Comparison of ENCODE assay signal across 17 mouse cellular contexts in the genomic region with DNA sequence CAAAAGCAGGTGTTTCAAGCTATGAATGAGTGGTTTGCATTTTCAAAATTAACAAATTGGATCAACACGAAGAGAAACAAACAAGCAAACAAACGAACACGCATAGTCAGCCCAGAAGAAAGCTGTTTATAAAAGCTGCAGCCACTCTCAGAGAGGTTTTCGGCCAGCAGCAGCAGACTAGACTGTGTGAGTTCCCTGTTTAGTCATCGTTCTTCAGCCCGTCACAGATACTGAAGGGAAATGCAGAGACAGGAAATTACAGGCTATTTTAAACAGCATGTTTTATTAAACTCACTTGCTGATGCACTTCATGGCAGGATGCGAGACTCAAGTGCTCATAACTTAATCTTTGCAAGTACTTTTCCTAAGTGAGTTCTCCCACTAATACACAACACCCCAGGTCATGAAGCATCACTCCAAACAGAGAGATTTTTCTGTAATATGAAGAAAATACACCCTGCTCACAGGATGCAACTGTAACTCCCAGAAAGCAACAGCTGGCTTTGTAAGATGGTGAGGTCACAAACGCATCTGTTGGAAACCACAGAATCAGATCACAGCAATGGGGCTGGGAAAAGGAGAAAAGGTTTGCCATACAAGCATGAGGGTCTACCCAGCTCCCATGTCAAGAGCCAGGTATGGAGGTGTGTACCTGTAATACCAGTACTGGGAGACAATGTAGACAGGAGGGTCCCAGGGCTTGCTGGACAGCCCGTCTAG. TPM values are rescaled to one million over a fixed set of nuclear protein-coding genes. Genes with fewer than 3 reads are reported as not detected.
DNase-seq lines count a peak whose midpoint lies in the region; ATAC-seq and TF ChIP-seq lines count a peak whose summit lies in the region.
"Had no signal": no experiment of that assay in that cellular context is flagged by ENCODE, and none has a peak within 500 bp of the region (broad histone marks: within the 10 kb centered on the region; RNA-seq: fewer than 3 reads in every experiment).

No protein-coding gene starts in this region.

- H3K4me3 ChIP-seq in embryonic facial prominence, embryonic 13.5 days, result no peak overlapping the region
- no peak overlapping the region for H3K4me3 ChIP-seq in embryonic facial prominence, embryonic 10.5 days
- no peak overlapping the region for H3K4me3 ChIP-seq in lung, embryonic 15.5 days
- no peak overlapping the region for H3K4me3 ChIP-seq in lung, adult 2 months (replicated peaks; ENCODE audit: extremely low read depth, low read depth, low read length)
- no peak overlapping the region for H3K4me3 ChIP-seq in embryonic facial prominence, embryonic 14.5 days (ENCODE audit: low read depth, low read length)
- no peak overlapping the region for H3K4me3 ChIP-seq in limb, embryonic 14.5 days (replicated peaks; ENCODE audit: low read length)
- H3K4me3 ChIP-seq: heart, embryonic 13.5 days had no signal

- no peak for TF ChIP-seq CTCF in lung, adult 2 months (IDR thresholded peaks at IDR 0.05; ENCODE audit: insufficient read depth, low read length)

- no peak for ATAC-seq in embryonic facial prominence, embryonic 13.5 days (ENCODE audit: insufficient number of reproducible peaks, insufficient read depth, low FRiP score, low TSS enrichment, low read depth)
- peak; percentile 50; the same call in 1 of the 2 replicates for ATAC-seq in lung, embryonic 15.5 days (ENCODE audit: borderline replicate concordance, extremely low read depth, low FRiP score, low TSS enrichment)
- no peak for ATAC-seq in embryonic facial prominence, embryonic 14.5 days (ENCODE audit: low read depth)
- no peak; the same call in 1 of the 2 replicates for ATAC-seq in limb, embryonic 14.5 days (ENCODE audit: low FRiP score, low read depth)
- ATAC-seq: Patski had no signal

- H3K4me2 ChIP-seq in embryonic facial prominence, embryonic 13.5 days, result no peak overlapping the region
- no peak overlapping the region for H3K4me2 ChIP-seq in lung, embryonic 15.5 days
- no peak overlapping the region for H3K4me2 ChIP-seq in embryonic facial prominence, embryonic 14.5 days (ENCODE audit: low read depth, low read length)
- H3K4me2 ChIP-seq in limb, embryonic 14.5 days (replicated peaks; ENCODE audit: low read depth, low read length, severe bottlenecking), result no peak overlapping the region
- H3K4me2 ChIP-seq: heart, embryonic 13.5 days; hindbrain, embryonic 14.5 days had no signal

- no peak for DNase-seq in embryonic facial prominence, embryonic 10.5 days (ENCODE audit: low spot score)
- no peak for DNase-seq in lung, adult 2 months
- DNase-seq in embryonic facial prominence, embryonic 14.5 days (ENCODE audit: low spot score), result no peak
- DNase-seq in limb, embryonic 14.5 days (ENCODE audit: low spot score), result no peak
- no peak for DNase-seq in yolk sac, embryonic 10.5 days (ENCODE audit: low spot score)
- no peak for DNase-seq in layer of hippocampus, adult 18-20 months (ENCODE audit: low spot score in 2 of 2)
- DNase-seq: cerebellum, adult 2 months; kidney, adult 9 months; left cerebral cortex, postnatal 4 days; midbrain, embryonic 14.5 days; thymus, adult 2 months had no signal

- TF ChIP-seq POLR2A in lung, adult 2 months (IDR thresholded peaks at IDR 0.05; ENCODE audit: borderline replicate concordance, extremely low read depth, low read depth, low read length), result no peak
- TF ChIP-seq POLR2A in limb, embryonic 14.5 days (IDR thresholded peaks at IDR 0.05; ENCODE audit: borderline replicate concordance, extremely low read depth, insufficient read depth, insufficient read length), result no peak

- H3K9ac ChIP-seq in embryonic facial prominence, embryonic 13.5 days, result no peak overlapping the region
- no peak overlapping the region for H3K9ac ChIP-seq in lung, embryonic 15.5 days
- H3K9ac ChIP-seq in embryonic facial prominence, embryonic 14.5 days (ENCODE audit: low read depth, low read length), result no peak overlapping the region
- H3K9ac ChIP-seq in limb, embryonic 14.5 days (ENCODE audit: low read depth, low read length, severe bottlenecking), result no peak overlapping the region
- H3K9ac ChIP-seq: heart, embryonic 13.5 days; hindbrain, embryonic 14.5 days had no signal

- no peaks in the 10 kb centered on the region for H3K9me3 ChIP-seq in embryonic facial prominence, embryonic 13.5 days
- H3K9me3 ChIP-seq in embryonic facial prominence, embryonic 10.5 days, result no peaks in the 10 kb centered on the region
- H3K9me3 ChIP-seq in lung, embryonic 15.5 days, result no peaks in the 10 kb centered on the region
- H3K9me3 ChIP-seq in embryonic facial prominence, embryonic 14.5 days (ENCODE audit: control insufficient read depth, low read length), result no peaks in the 10 kb centered on the region
- H3K9me3 ChIP-seq in limb, embryonic 14.5 days (ENCODE audit: control insufficient read depth, low read length), result no peaks in the 10 kb centered on the region
- H3K9me3 ChIP-seq: heart, embryonic 13.5 days had no signal

- H3K27ac ChIP-seq in embryonic facial prominence, embryonic 13.5 days, result peak overlapping the region; percentile 44; the same call in 1 of the 2 replicates
- no peak overlapping the region for H3K27ac ChIP-seq in embryonic facial prominence, embryonic 10.5 days (replicated peaks)
- 0 out of 2 replicates have a peak overlapping the region, but pooled peaks have one; percentile 5 for H3K27ac ChIP-seq in lung, embryonic 15.5 days
- peak overlapping the region; percentile 10; the same call in 1 of the 2 replicates for H3K27ac ChIP-seq in embryonic facial prominence, embryonic 14.5 days (replicated peaks; ENCODE audit: low read depth, low read length)
- H3K27ac ChIP-seq in limb, embryonic 14.5 days (replicated peaks; ENCODE audit: low read depth, low read length), result peak overlapping the region; percentile 35; the same call in 1 of the 2 replicates
- H3K27ac ChIP-seq: heart, embryonic 13.5 days; hindbrain, embryonic 14.5 days; macrophage had no signal

- no peaks in the 10 kb centered on the region for H3K27me3 ChIP-seq in embryonic facial prominence, embryonic 13.5 days
- peaks cover 41% of the 10 kb centered on the region for H3K27me3 ChIP-seq in embryonic facial prominence, embryonic 10.5 days (replicated peaks; ENCODE audit: low read depth, poor library complexity, severe bottlenecking)
- peaks cover under 1% of the 10 kb centered on the region; the same call in 1 of the 2 replicates for H3K27me3 ChIP-seq in lung, embryonic 15.5 days
- H3K27me3 ChIP-seq in embryonic facial prominence, embryonic 14.5 days (replicated peaks; ENCODE audit: control insufficient read depth, insufficient read depth, low read length), result no peaks in the 10 kb centered on the region; the same call in 1 of the 2 replicates
- no peaks in the 10 kb centered on the region for H3K27me3 ChIP-seq in limb, embryonic 14.5 days (ENCODE audit: control insufficient read depth, insufficient read depth, low read length)
- H3K27me3 ChIP-seq: Patski had no signal

- peaks cover 12% of the 10 kb centered on the region for H3K4me1 ChIP-seq in embryonic facial prominence, embryonic 13.5 days
- 0 out of 2 replicates have a peak, but pooled peaks cover 7% of the 10 kb centered on the region for H3K4me1 ChIP-seq in embryonic facial prominence, embryonic 10.5 days
- peaks cover 7% of the 10 kb centered on the region for H3K4me1 ChIP-seq in lung, embryonic 15.5 days
- H3K4me1 ChIP-seq in lung, adult 2 months (ENCODE audit: control insufficient read depth, insufficient read depth, low read length), result no peaks in the 10 kb centered on the region
- no peaks in the 10 kb centered on the region for H3K4me1 ChIP-seq in embryonic facial prominence, embryonic 14.5 days (ENCODE audit: control insufficient read depth, insufficient read depth, low read length)
- H3K4me1 ChIP-seq in limb, embryonic 14.5 days (ENCODE audit: control insufficient read depth, insufficient read depth, low read length), result no peaks in the 10 kb centered on the region
- H3K4me1 ChIP-seq: heart, embryonic 13.5 days had no signal

- WGBS in embryonic facial prominence, embryonic 13.5 days, result 63% methylated on average over 9 of the region's 9 CpGs
- 82% methylated on average over 9 of the region's 9 CpGs for WGBS in embryonic facial prominence, embryonic 10.5 days
- WGBS in lung, embryonic 15.5 days, result 45% methylated on average over 9 of the region's 9 CpGs
- WGBS in lung, adult 2 months, result 34% methylated on average over 9 of the region's 9 CpGs
- 60% methylated on average over 9 of the region's 9 CpGs for WGBS in embryonic facial prominence, embryonic 14.5 days
- 59% methylated on average over 9 of the region's 9 CpGs for WGBS in limb, embryonic 14.5 days

- peaks cover 38% of the 10 kb centered on the region for H3K36me3 ChIP-seq in embryonic facial prominence, embryonic 13.5 days
- H3K36me3 ChIP-seq in embryonic facial prominence, embryonic 10.5 days (replicated peaks), result peaks cover 36% of the 10 kb centered on the region
- H3K36me3 ChIP-seq in lung, embryonic 15.5 days, result peaks cover 7% of the 10 kb centered on the region; the same call in 1 of the 2 replicates
- H3K36me3 ChIP-seq in embryonic facial prominence, embryonic 14.5 days (ENCODE audit: control insufficient read depth, insufficient read depth, low read length), result peaks cover 32% of the 10 kb centered on the region
- H3K36me3 ChIP-seq in limb, embryonic 14.5 days (ENCODE audit: control insufficient read depth, insufficient read depth, low read length), result peaks cover 32% of the 10 kb centered on the region

RNA-seq across cellular contexts. Expression of a gene that starts 14.3 kb away (rescaled TPM):
- polyA plus RNA-seq in embryonic facial prominence, embryonic 13.5 days (2015; fragmentation: Nextera tagmentation; extraction: Ambion mirVana), result 70.8 and 71.4 TPM in 2 replicates
- 23.6 and 33.4 TPM in 2 replicates for polyA plus RNA-seq in embryonic facial prominence, embryonic 10.5 days (2016; fragmentation: Nextera tagmentation; extraction: Ambion mirVana)
- 18.9 and 20.9 TPM in 2 replicates for polyA plus RNA-seq in lung, embryonic 15.5 days (2015; fragmentation: Nextera tagmentation; extraction: Ambion mirVana)
- polyA plus RNA-seq in lung, adult 2 months (2012; rRNA removed), result 1.3 and 1.7 TPM in 2 replicates
- 49.7 and 61.7 TPM in 2 replicates for polyA plus RNA-seq in embryonic facial prominence, embryonic 14.5 days (2014; fragmentation: Nextera tagmentation; extraction: Ambion mirVana)
- polyA plus RNA-seq in limb, embryonic 14.5 days (2012; rRNA removed), result 110 and 143 TPM in 2 replicates
- polyA plus RNA-seq in limb, embryonic 14.5 days (2014; fragmentation: Nextera tagmentation; extraction: Ambion mirVana), result 84.7 and 96.9 TPM in 2 replicates
- total RNA-seq in layer of hippocampus, adult 18-20 months (2021), result 10 to 100 TPM; 12.8 to 13.5 TPM
- polyA plus RNA-seq: macrophage had no signal
